Mouse (Mus musculus) small intestine, adult 2 months (tissue): ENCODE measurements around the gene Cpa2.

Experiments used
- CTCF ChIP-seq: fragments of 200-500 bp; IDR thresholded peaks from 2 replicates; pipeline ENCODE4 v1.5.1; 2012; ENCODE audit warnings: low read depth, mild to moderate bottlenecking, control low read depth, inconsistent platforms, low read length, moderate library complexity, mixed read lengths; ENCODE audit not compliant: insufficient replicate concordance, insufficient read length; ENCODE audit errors: extremely low read depth
- POLR2A ChIP-seq: fragments of 200-500 bp; IDR thresholded peaks from 2 replicates; pipeline ENCODE4 v1.6.1; 2012; ENCODE audit warnings: low read depth, mild to moderate bottlenecking, control low read depth, inconsistent platforms, low read length, moderate library complexity

DNA sequence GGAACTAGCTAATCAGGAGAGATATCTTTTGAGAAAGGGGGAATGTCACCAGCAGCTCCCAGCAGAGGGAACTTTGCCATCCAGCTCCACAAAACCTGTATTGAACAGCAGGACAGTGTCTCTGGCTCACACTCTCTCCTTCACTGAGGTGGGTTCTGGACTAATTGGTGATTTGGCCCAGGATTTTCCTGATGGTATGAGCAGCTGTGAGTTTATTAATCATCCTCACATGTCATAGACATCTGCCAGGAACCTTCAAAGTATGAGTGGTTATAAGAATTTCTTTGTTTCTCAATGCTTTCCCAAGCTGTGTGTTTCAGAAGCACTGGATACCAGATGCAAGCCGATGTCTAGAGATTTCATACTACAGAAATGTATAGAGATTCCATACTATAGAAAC is 33.6 kb downstream of the Cpa2 start:
- no peak for TF ChIP-seq POLR2A
- TF ChIP-seq CTCF, result no peak
